Mouse (Mus musculus) embryonic facial prominence, embryonic 14.5 days (tissue): ENCODE measurements around the gene Plaur. TPM values are rescaled to one million over a fixed set of nuclear protein-coding genes. Genes with fewer than 3 reads are reported as not detected.

Source experiments
- ATAC-seq: fragments of 200-750 bp; cut with Nextera tagmentation; 2 replicates; pipeline ENCODE4 v1.8.0; 2017; ENCODE audit warnings: low read depth, moderate number of reproducible peaks, moderate TSS enrichment
- DNase-seq: peaks from one replicate; pipeline ENCODE4 v3.0.0-alpha.2; 2015; ENCODE audit warnings: low spot score
- H3K27ac ChIP-seq: fragments of 300-500 bp; sonication (generic); replicated peaks from 2 replicates; pipeline ENCODE4 v1.5.1; 2014; ENCODE audit warnings: low read depth, mild to moderate bottlenecking, low read length, moderate library complexity
- H3K27me3 ChIP-seq: fragments of 300-500 bp; sonication (generic); replicated peaks from 2 replicates; pipeline ENCODE4 v1.6.1; 2014; ENCODE audit warnings: low read length; ENCODE audit not compliant: control insufficient read depth, insufficient read depth
- H3K36me3 ChIP-seq: fragments of 300-500 bp; sonication (generic); 2 replicates; pipeline ENCODE4 v1.6.1; 2014; ENCODE audit warnings: low read length, mixed read lengths; ENCODE audit not compliant: control insufficient read depth, insufficient read depth
- H3K4me1 ChIP-seq: fragments of 300-500 bp; sonication (generic); 2 replicates; pipeline ENCODE4 v1.6.1; 2014; ENCODE audit warnings: antibody characterized with exemption, low read length; ENCODE audit not compliant: control insufficient read depth, insufficient read depth
- H3K4me2 ChIP-seq: fragments of 300-500 bp; sonication (generic); 2 replicates; pipeline ENCODE4 v1.6.1; 2014; ENCODE audit warnings: low read depth, mild to moderate bottlenecking, low read length, moderate library complexity, mixed read lengths
- H3K4me3 ChIP-seq: fragments of 300-500 bp; sonication (generic); 2 replicates; pipeline ENCODE4 v1.5.1; 2014; ENCODE audit warnings: low read depth, mild to moderate bottlenecking, low read length
- H3K9ac ChIP-seq: fragments of 300-500 bp; sonication (generic); 2 replicates; pipeline ENCODE4 v1.6.1; 2014; ENCODE audit warnings: low read depth, mild to moderate bottlenecking, low read length, moderate library complexity, mixed read lengths
- H3K9me3 ChIP-seq: fragments of 300-500 bp; sonication (generic); 2 replicates; pipeline ENCODE4 v1.6.1; 2016; ENCODE audit warnings: low read length; ENCODE audit not compliant: control insufficient read depth
- WGBS: fragments of 180-500 bp; shearing (Covaris S2); extraction: QIAGEN DNeasy Blood & Tissue Kit; methylation state at CpG from one replicate; pipeline ENCODE4 v1.1.7; 2014; 5-methylcytosine and 5-hydroxymethylcytosine counted together
- polyA plus RNA-seq: library from polyadenylated mRNA; unstranded; fragments of >200 nt; fragmentation: Nextera tagmentation; extraction: Ambion mirVana; gene quantifications from 2 replicates; pipeline ENCODE4 v1.2.1, GENCODE M21; 2014

Gene Plaur
- polyA plus RNA-seq, 1 experiment from 2014 or later = 12.2 TPM

- Histone ChIP-seq H3K36me3 (no peaks in the 10 kb centered on the region), H3K4me1 (no peaks in the 10 kb centered on the region), H3K27ac (no peak within 1 kb of the TSS), H3K9me3 (no peaks in the 10 kb centered on the region), H3K4me3 (no peak within 1 kb of the TSS), H3K9ac (no peak within 1 kb of the TSS), H3K4me2 (no peak within 1 kb of the TSS), H3K27me3 (no peaks in the 10 kb centered on the region)
- 76% methylated on average over 9 of the region's 9 CpGs for WGBS
- DNase-seq (no peak), ATAC-seq (no peak)
Measured at GRCm38 (mm10) chr7:24451855-24452311, 10.4 kb upstream of the Plaur start, which contains the start of gene Irgc1. TSS of gene Irgc1 (minus strand) at chr7:24452297.

GRCm38 (mm10) chr7:24454199-24454598, 8.1 kb upstream of the Plaur start:
- H3K9me3 ChIP-seq = no peaks in the 10 kb centered on the region
- ATAC-seq = no peak
- H3K36me3 ChIP-seq = no peaks in the 10 kb centered on the region
- no peaks in the 10 kb centered on the region for H3K4me1 ChIP-seq
- H3K4me3 ChIP-seq = no peak overlapping the region
- 76% methylated on average over 2 of the region's 2 CpGs for WGBS
- no peak overlapping the region for H3K4me2 ChIP-seq
- H3K27ac ChIP-seq = no peak overlapping the region
- no peak for DNase-seq
- H3K27me3 ChIP-seq = no peaks in the 10 kb centered on the region
- no peak overlapping the region for H3K9ac ChIP-seq

- Histone ChIP-seq H3K4me2 (no peak overlapping the region), H3K9ac (no peak overlapping the region), H3K36me3 (no peaks in the 10 kb centered on the region), H3K27me3 (no peaks in the 10 kb centered on the region), H3K4me1 (no peaks in the 10 kb centered on the region), H3K4me3 (no peak overlapping the region), H3K27ac (no peak overlapping the region), H3K9me3 (no peaks in the 10 kb centered on the region)
- DNase-seq (no peak), ATAC-seq (no peak)
- WGBS = 75% methylated on average over 5 of the region's 5 CpGs
Measured at GRCm38 (mm10) chr7:24455726-24456125, 6.6 kb upstream of the Plaur start.

GRCm38 (mm10) chr7:24457726-24458370, 4.4 kb upstream of the Plaur start:
- H3K27ac ChIP-seq = no peak overlapping the region
- no peak for ATAC-seq
- WGBS = 64% methylated on average over 10 of the region's 10 CpGs

GRCm38 (mm10) chr7:24459440-24459839, 2.8 kb upstream of the Plaur start:
- Histone ChIP-seq H3K9ac (no peak overlapping the region), H3K36me3 (no peaks in the 10 kb centered on the region), H3K27me3 (no peaks in the 10 kb centered on the region), H3K27ac (no peak overlapping the region), H3K4me2 (no peak overlapping the region), H3K4me1 (peaks cover 14% of the 10 kb centered on the region), H3K4me3 (no peak overlapping the region), H3K9me3 (no peaks in the 10 kb centered on the region)
- ATAC-seq (no peak), DNase-seq (no peak)
- 77% methylated on average over 5 of the region's 5 CpGs for WGBS

More at GRCm38 (mm10) chr7:24457726-24458370, 4.4 kb upstream of the Plaur start:
- Histone ChIP-seq H3K36me3 (no peaks in the 10 kb centered on the region), H3K9ac (no peak overlapping the region), H3K27me3 (no peaks in the 10 kb centered on the region), H3K4me3 (no peak overlapping the region), H3K4me2 (no peak overlapping the region), H3K9me3 (no peaks in the 10 kb centered on the region), H3K4me1 (peaks cover 11% of the 10 kb centered on the region)
- DNase-seq = no peak

- no peak for ATAC-seq
- whole genome bisulfite sequencing = 60% methylated on average over 3 of the region's 3 CpGs
- no peak overlapping the region for H3K9ac ChIP-seq
Measured at GRCm38 (mm10) chr7:24459843-24460242, 2.4 kb upstream of the Plaur start.

GRCm38 (mm10) chr7:24461376-24462051, 770 bp upstream of the Plaur start:
- WGBS = 50% methylated on average over 13 of the region's 14 CpGs
- Histone ChIP-seq H3K9me3 (no peaks in the 10 kb centered on the region), H3K4me1 (peaks cover 14% of the 10 kb centered on the region), H3K36me3 (no peaks in the 10 kb centered on the region), H3K9ac (no peak overlapping the region), H3K27ac (no peak overlapping the region; the same call in 1 of the 2 replicates), H3K4me2 (no peak overlapping the region), H3K27me3 (no peaks in the 10 kb centered on the region), H3K4me3 (no peak overlapping the region)
- no peak for DNase-seq
- ATAC-seq = no peak

More at GRCm38 (mm10) chr7:24459843-24460242, 2.4 kb upstream of the Plaur start:
- H3K4me1 ChIP-seq = peaks cover 14% of the 10 kb centered on the region
- H3K4me3 ChIP-seq = no peak overlapping the region
- no peaks in the 10 kb centered on the region for H3K36me3 ChIP-seq
- no peaks in the 10 kb centered on the region for H3K9me3 ChIP-seq
- H3K27ac ChIP-seq = no peak overlapping the region
- no peak for DNase-seq
- H3K4me2 ChIP-seq = no peak overlapping the region
- H3K27me3 ChIP-seq = no peaks in the 10 kb centered on the region

GRCm38 (mm10) chr7:24466835-24467234, 4.6 kb downstream of the Plaur start:
- H3K4me2 ChIP-seq = no peak overlapping the region
- ATAC-seq (no peak), DNase-seq (no peak)
- 91% methylated on average over 6 of the region's 6 CpGs for WGBS
- peaks cover 10% of the 10 kb centered on the region for H3K4me1 ChIP-seq
- no peaks in the 10 kb centered on the region for H3K27me3 ChIP-seq
- H3K4me3 ChIP-seq = no peak overlapping the region
- H3K27ac ChIP-seq = no peak overlapping the region
- H3K36me3 ChIP-seq = no peaks in the 10 kb centered on the region
- no peak overlapping the region for H3K9ac ChIP-seq
- H3K9me3 ChIP-seq = peaks cover 4% of the 10 kb centered on the region; the same call in 1 of the 2 replicates
